Mouse (Mus musculus) lung, adult 10 weeks (tissue): ENCODE data around the gene Fas. TPM values are rescaled to one million over a fixed set of nuclear protein-coding genes. Genes with fewer than 3 reads are reported as not detected.

Experiments
- polyA plus RNA-seq: library from polyadenylated mRNA; stranded (reverse); fragments of 350-450 nt; fragmentation: Illumina TruSeq; extraction: RNeasy Lipid Tissue Mini Kit (QIAGEN cat#74804); gene quantifications from one replicate; pipeline ENCODE4 v1.2.3, GENCODE M21; 2014; ENCODE audit warnings: low read depth, low replicate concordance; ENCODE audit not compliant: insufficient read depth

Gene Fas
- 53.5 TPM for polyA plus RNA-seq

GRCm38 (mm10) chr19:34289948-34290789 is at the start of gene Fas:
Gene Fas, plus strand, starts transcription at chr19:34290666.

GRCm38 (mm10) chr19:34254880-34255681 is 35.4 kb upstream of the Fas start, which contains the start of gene Acta2:
Gene Acta2, minus strand, starts transcription at chr19:34255590.

Other genes starting within 250 kb of the Fas start
- not detected for gene Lipn, start 223.3 kb upstream of the Fas start, polyA plus RNA-seq
- not detected for gene Lipm, start 189.7 kb upstream of the Fas start, polyA plus RNA-seq
- gene Ankrd22, start 124.6 kb upstream of the Fas start, polyA plus RNA-seq, result 0.34 TPM
- 8.2 TPM for gene Stambpl1, start 98.4 kb upstream of the Fas start, polyA plus RNA-seq
- gene Acta2, start 35.1 kb upstream of the Fas start, polyA plus RNA-seq, result 323 TPM
- 4.3 TPM for gene Ch25h, start 184.5 kb downstream of the Fas start, polyA plus RNA-seq
- 31.0 TPM for gene Lipa, start 236.8 kb downstream of the Fas start, polyA plus RNA-seq